Mouse (Mus musculus) kidney, adult 2 months (tissue): ENCODE measurements around the gene Slc6a19. TPM values are rescaled to one million over a fixed set of nuclear protein-coding genes. Genes with fewer than 3 reads are reported as not detected.
A peak's percentile ranks its signal among the peaks of the same experiment; 100 is the strongest.

Source experiments
- DNase-seq: peaks from one replicate; pipeline ENCODE4 v3.0.0; 2021
- H3K27ac ChIP-seq: fragments of 200-500 bp; 2 replicates; pipeline ENCODE4 v1.5.1; 2012; ENCODE audit warnings: low read depth, low read length, control low read depth, inconsistent platforms; ENCODE audit not compliant: insufficient read depth
- H3K27me3 ChIP-seq: fragments of 200-500 bp; replicated peaks from 2 replicates; pipeline ENCODE4 v1.6.1; 2012; ENCODE audit warnings: mild to moderate bottlenecking, moderate library complexity, low read length, inconsistent platforms; ENCODE audit not compliant: control insufficient read depth, insufficient read depth
- H3K36me3 ChIP-seq: fragments of 200-500 bp; 2 replicates; pipeline ENCODE4 v1.6.1; 2012; ENCODE audit warnings: mild to moderate bottlenecking, moderate library complexity, low read length, inconsistent platforms; ENCODE audit not compliant: control insufficient read depth, insufficient read depth
- H3K4me1 ChIP-seq: fragments of 200-500 bp; 2 replicates; pipeline ENCODE4 v1.6.1; 2011; ENCODE audit warnings: low read length; ENCODE audit not compliant: control insufficient read depth, insufficient read depth
- H3K4me3 ChIP-seq: fragments of 200-500 bp; 2 replicates; pipeline ENCODE4 v1.5.1; 2011; ENCODE audit warnings: mild to moderate bottlenecking, low read depth, low read length, control low read depth; ENCODE audit not compliant: insufficient read depth
- CTCF ChIP-seq: fragments of 200-500 bp; conservative IDR thresholded peaks from 2 replicates; pipeline ENCODE4 v1.5.1; 2011; ENCODE audit warnings: low read depth, mild to moderate bottlenecking, control low read depth, low read length, moderate library complexity, mixed read lengths; ENCODE audit not compliant: insufficient read depth, insufficient read length
- POLR2A ChIP-seq: fragments of 200-500 bp; IDR thresholded peaks from one replicate; pipeline ENCODE4 v1.6.1; 2011; ENCODE audit warnings: low read depth, low read length, control low read depth
- WGBS: fragments of 180-500 bp; shearing (Covaris S2); methylation state at CpG from one replicate; pipeline ENCODE4 v1.1.7; 2018; 5-methylcytosine and 5-hydroxymethylcytosine counted together
- polyA plus RNA-seq: library from polyadenylated mRNA; depleted of rRNA; stranded (reverse); fragments of >200 nt; gene quantifications from 2 replicates; pipeline ENCODE4 v1.2.3, GENCODE M21; 2012; rRNA removed

The Slc6a19 gene
- polyA plus RNA-seq, 1 experiment, result 884 TPM

GRCm38 (mm10) chr13:73646397-73647087, 58.1 kb downstream of the Slc6a19 start:
- DNase-seq, result peak; percentile 76
- H3K27me3 ChIP-seq, result no peaks in the 10 kb centered on the region

DNA sequence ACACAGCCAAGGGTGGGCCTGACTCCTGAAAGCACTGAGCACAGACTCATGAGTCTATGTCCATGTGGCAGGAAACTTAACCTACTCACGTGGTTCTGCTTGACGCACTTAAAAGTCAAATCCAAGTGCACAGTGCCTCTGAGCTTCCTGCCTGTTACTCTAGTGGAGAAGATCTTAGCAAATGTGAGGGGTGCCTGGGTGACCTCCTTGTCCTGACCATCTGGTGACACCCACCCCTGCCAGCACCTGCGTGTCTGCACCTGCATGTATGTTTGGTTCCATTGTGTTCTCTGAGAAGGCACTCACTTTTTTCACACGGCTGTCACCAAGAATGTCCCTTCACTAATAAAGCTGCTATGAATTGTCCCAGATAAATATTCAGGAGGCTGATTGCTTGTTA, 63.4 kb downstream of the Slc6a19 start:
- no peak for TF ChIP-seq POLR2A
- TF ChIP-seq CTCF, result no peak
- H3K4me1 ChIP-seq, result no peaks in the 10 kb centered on the region
- DNase-seq, result no peak
- WGBS, result 81% methylated on average over 4 of the region's 4 CpGs
- H3K27me3 ChIP-seq, result no peaks in the 10 kb centered on the region
- H3K4me3 ChIP-seq, result no peak overlapping the region
- no peaks in the 10 kb centered on the region for H3K36me3 ChIP-seq
- H3K27ac ChIP-seq, result no peak overlapping the region

More at GRCm38 (mm10) chr13:73646397-73647087, 58.1 kb downstream of the Slc6a19 start:
- 30% methylated on average over 6 of the region's 6 CpGs for WGBS
- H3K27ac ChIP-seq, result no peak overlapping the region
- TF ChIP-seq CTCF, result peak; percentile 85
- no peak for TF ChIP-seq POLR2A
- H3K4me1 ChIP-seq, result peaks cover 7% of the 10 kb centered on the region; the same call in 1 of the 2 replicates
- no peak overlapping the region for H3K4me3 ChIP-seq
- H3K36me3 ChIP-seq, result no peaks in the 10 kb centered on the region

DNA sequence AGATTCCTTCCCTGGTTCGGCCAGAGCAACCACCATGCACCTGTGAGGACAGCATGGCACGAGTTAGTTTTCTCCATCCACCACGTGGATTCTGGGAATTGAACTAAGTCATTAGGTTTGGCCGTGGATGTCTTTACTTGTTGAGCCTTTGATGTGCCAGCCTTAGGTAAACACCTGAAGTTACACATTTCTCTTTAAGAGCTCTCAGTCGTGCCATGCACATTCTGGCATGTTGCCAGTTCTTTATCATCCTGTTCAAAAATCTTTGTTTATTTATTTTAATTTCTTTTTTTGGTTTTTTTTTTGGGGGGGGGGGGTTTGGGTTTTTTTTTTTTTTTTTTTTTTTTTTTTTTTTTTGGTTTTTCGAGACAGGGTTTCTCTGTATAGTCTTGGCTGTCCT, 66.8 kb downstream of the Slc6a19 start:
- H3K27ac ChIP-seq, result no peak overlapping the region
- WGBS, result 76% methylated on average over 5 of the region's 6 CpGs
- H3K36me3 ChIP-seq, result no peaks in the 10 kb centered on the region

GRCm38 (mm10) chr13:73631837-73632236, 72.8 kb downstream of the Slc6a19 start:
- no peak for TF ChIP-seq CTCF
- Histone ChIP-seq H3K36me3 (no peaks in the 10 kb centered on the region), H3K4me3 (no peak overlapping the region), H3K27ac (no peak overlapping the region), H3K4me1 (no peaks in the 10 kb centered on the region), H3K27me3 (no peaks in the 10 kb centered on the region)
- DNase-seq, result no peak
- WGBS, result 84% methylated on average over 3 of the region's 3 CpGs

More for the DNA sequence above, 66.8 kb downstream of the Slc6a19 start:
- TF ChIP-seq POLR2A (no peak), CTCF (no peak)
- Histone ChIP-seq H3K27me3 (no peaks in the 10 kb centered on the region), H3K4me3 (no peak overlapping the region), H3K4me1 (no peaks in the 10 kb centered on the region)
- no peak for DNase-seq

Other genes with a start within 250 kb of the Slc6a19 start
- 14.2 and 16.0 TPM in 2 replicates for gene Lpcat1, start 237.7 kb downstream of the Slc6a19 start, polyA plus RNA-seq
- gene Slc6a3, start 168.1 kb downstream of the Slc6a19 start, polyA plus RNA-seq, result 0.05 and 0.06 TPM in 2 replicates
- 174 and 185 TPM in 2 replicates for gene Clptm1l, start 100.9 kb downstream of the Slc6a19 start, polyA plus RNA-seq
- 6.4 and 7.4 TPM in 2 replicates for gene Tert, start 78.0 kb downstream of the Slc6a19 start, polyA plus RNA-seq
- gene Slc6a18, start 26.8 kb downstream of the Slc6a19 start, polyA plus RNA-seq, result 438 and 863 TPM in 2 replicates
- gene Slc12a7, start 28.2 kb upstream of the Slc6a19 start, polyA plus RNA-seq, result 104 and 109 TPM in 2 replicates
- gene Nkd2, start 142.8 kb upstream of the Slc6a19 start, polyA plus RNA-seq, result 1.2 and 1.3 TPM in 2 replicates
- 0.22 and 0.25 TPM in 2 replicates for gene Trip13, start 232.9 kb upstream of the Slc6a19 start, polyA plus RNA-seq
- gene Brd9, start 232.9 kb upstream of the Slc6a19 start, polyA plus RNA-seq, result 18.0 and 20.2 TPM in 2 replicates